Mouse (Mus musculus) brown adipose tissue, adult 24 weeks (tissue): Measurements from ENCODE around the gene Pdxp. TPM values are rescaled to one million over a fixed set of nuclear protein-coding genes. Genes with fewer than 3 reads are reported as not detected.
A peak's percentile ranks its signal among the peaks of the same experiment; 100 is the strongest.

Experiments
- H3K27ac ChIP-seq: fragments of 200-500 bp; replicated peaks from 2 replicates; pipeline ENCODE4 v1.5.1; 2012; ENCODE audit warnings: low read depth, mild to moderate bottlenecking, low read length
- H3K4me1 ChIP-seq: fragments of 200-500 bp; 2 replicates; pipeline ENCODE4 v1.6.1; 2012; ENCODE audit warnings: low read length, mixed read lengths; ENCODE audit not compliant: control insufficient read depth, insufficient read depth, insufficient read length
- H3K4me3 ChIP-seq: fragments of 200-500 bp; 2 replicates; pipeline ENCODE4 v1.5.1; 2012; ENCODE audit warnings: low read depth, mild to moderate bottlenecking, low read length, moderate library complexity; ENCODE audit not compliant: insufficient read depth
- polyA plus RNA-seq: library from polyadenylated mRNA; stranded (reverse); fragments of >200 nt; gene quantifications from 2 replicates; pipeline ENCODE4 v1.2.4, GENCODE M21; 2012; ENCODE audit not compliant: missing spikeins, insufficient read depth, insufficient read length

Pdxp gene
- polyA plus RNA-seq, 1 experiment = 0.67 TPM

DNA sequence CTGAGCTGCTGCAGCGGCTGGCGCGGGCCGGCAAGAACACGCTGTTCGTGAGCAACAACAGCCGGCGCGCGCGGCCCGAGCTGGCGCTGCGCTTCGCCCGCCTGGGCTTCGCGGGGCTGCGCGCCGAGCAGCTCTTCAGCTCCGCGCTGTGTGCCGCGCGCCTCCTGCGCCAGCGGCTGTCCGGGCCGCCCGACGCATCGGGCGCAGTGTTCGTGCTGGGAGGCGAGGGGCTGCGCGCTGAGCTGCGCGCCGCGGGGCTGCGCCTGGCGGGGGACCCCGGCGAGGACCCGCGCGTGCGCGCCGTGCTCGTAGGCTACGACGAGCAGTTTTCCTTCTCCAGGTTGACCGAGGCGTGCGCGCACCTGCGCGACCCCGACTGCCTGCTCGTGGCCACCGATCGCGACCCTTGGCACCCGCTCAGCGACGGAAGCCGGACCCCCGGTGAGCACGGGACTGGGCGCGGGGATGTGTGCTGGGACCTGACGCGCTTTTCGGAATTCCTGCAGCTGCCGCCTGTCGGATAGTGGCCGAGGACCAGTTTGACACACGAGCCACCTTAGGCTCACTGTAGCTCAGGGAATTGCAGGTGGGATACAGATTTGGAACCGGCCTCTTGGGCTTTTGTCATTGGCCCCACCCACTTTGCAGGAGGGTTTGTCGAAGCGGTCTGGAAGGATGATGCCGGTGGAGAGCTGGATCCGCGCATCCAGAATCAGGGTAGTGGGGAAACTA, 538 bp downstream of the Pdxp start:
- Histone ChIP-seq H3K4me1 (peaks cover 6% of the 10 kb centered on the region), H3K27ac (no peak overlapping the region), H3K4me3 (peak overlapping the region; percentile 48)

DNA sequence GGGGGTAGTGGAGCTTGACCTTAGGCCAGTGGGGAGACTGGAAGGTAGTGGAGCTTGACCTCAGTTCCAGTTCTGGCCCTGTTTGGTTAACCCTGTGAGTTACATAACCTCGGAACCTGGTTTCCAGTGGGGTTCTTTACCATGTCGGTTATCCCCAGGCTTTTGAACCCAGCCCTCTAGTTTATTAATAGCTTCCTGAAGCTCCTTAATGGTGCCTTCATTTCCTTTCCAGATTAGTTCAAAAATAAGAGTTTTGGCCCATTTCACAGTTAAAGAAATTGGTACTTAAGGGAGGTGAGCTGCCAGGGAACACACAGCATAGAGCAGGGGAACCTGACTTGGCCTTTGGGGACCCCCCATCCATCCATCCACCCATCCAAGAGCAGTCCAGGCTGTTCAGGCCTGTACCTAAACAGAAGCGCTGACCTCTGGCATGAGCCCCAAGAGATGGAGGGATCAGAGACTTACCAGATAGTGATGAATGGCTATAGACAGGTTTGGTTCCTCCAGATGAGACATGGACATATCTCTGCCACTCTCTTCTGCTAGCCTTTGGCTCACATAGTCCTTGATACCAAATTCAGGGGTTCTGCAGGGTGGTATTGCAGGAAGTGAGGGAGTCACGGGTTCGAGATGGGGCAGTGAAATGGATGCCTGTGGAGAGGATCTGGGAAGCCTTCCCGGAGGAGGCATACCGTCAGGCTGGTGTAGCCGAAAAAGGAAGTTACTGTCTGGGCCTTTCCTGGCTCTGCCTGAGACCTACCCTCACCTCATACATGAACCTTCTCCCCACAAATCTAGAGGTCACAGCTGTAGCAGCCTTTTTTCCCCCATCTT, 1.3 kb downstream of the Pdxp start:
- no peak overlapping the region for H3K27ac ChIP-seq
- peaks cover 6% of the 10 kb centered on the region for H3K4me1 ChIP-seq
- H3K4me3 ChIP-seq = 0 out of 2 replicates have a peak overlapping the region, but pooled peaks have one; percentile 48

DNA sequence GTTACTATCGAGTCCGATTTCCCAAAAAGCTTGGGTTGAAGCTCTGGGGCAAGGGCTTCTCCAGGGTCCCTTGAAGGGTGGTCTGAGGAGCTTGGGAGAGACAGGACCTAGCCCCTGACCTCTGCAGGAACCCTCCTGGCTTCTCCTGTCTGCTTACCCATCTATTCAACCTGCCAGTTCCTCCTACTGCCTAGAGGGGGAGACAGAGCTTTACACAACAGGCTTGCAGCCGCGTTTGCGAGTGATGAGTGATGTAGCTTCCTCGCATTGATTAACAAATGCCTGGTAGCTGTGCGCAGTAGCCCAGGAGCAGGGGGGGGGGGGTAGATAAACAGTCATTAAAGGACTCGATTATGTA, 1.9 kb downstream of the Pdxp start:
- Histone ChIP-seq H3K4me1 (peaks cover 6% of the 10 kb centered on the region), H3K27ac (no peak overlapping the region), H3K4me3 (no peak overlapping the region)

GRCm38 (mm10) chr15:78916052-78916826, 2.5 kb downstream of the Pdxp start:
- H3K4me3 ChIP-seq = no peak overlapping the region
- H3K27ac ChIP-seq = 0 out of 2 replicates have a peak overlapping the region, but pooled peaks have one; percentile 10
- H3K4me1 ChIP-seq = peaks cover 6% of the 10 kb centered on the region

DNA sequence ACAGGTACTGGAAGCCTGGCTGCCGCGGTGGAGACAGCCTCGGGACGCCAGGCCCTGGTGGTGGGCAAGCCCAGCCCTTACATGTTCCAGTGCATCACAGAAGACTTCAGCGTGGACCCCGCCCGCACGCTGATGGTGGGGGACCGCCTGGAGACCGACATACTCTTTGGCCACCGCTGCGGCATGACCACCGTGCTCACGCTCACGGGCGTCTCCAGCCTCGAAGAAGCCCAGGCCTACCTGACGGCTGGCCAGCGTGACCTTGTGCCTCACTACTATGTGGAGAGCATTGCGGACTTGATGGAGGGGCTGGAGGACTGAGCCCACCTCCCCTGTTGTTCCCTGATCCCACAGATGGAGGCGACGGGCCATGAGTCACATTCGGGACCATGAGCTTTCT, 4.4 kb downstream of the Pdxp start:
- peaks cover 6% of the 10 kb centered on the region for H3K4me1 ChIP-seq
- H3K27ac ChIP-seq = peak overlapping the region; percentile 68

DNA sequence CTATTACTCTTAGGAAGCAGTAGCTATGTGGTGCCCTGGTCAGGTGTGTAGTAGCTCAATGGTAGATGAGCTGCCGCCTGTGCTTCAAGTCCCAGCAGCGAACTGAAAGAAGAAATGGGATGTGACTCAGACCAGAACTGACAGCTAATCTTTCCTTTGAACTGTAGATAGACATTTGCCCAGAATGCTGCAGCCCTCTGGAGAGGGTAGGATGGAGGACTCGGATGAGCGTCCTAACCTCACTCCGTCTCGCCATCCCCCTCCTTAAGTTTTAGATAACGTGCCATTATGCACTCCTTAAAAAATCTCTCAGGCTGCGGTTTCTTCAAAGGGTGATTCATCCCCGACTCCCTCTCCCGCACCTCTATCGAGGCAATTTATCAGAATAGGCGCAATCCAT, 6.2 kb downstream of the Pdxp start:
- no peak overlapping the region for H3K27ac ChIP-seq
- peaks cover 7% of the 10 kb centered on the region for H3K4me1 ChIP-seq
- H3K4me3 ChIP-seq = no peak overlapping the region

More for the DNA sequence above, 4.4 kb downstream of the Pdxp start:
- no peak overlapping the region for H3K4me3 ChIP-seq

GRCm38 (mm10) chr15:78922700-78923099, 9.0 kb downstream of the Pdxp start:
- H3K27ac ChIP-seq = no peak overlapping the region
- peaks cover 12% of the 10 kb centered on the region for H3K4me1 ChIP-seq
- H3K4me3 ChIP-seq = no peak overlapping the region

DNA sequence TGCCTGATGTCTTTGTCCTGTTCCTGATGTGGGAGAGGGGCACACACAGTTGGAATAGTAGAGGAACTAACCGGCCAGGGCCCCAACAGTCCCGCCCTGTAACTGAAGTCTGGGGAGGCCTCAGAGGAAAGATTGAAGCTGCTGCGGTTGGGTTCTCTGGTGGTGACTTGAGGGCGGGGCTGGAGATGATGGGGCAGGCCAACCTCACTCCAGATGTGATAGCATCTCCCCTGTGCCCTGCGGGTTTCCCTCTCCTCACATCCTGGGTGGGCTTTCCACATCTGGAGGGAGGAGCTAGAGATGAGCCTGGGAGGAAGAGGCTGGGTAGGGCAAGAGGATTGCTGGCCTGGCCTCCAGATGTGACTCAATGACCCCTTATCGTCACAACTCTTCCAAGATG, 9.9 kb downstream of the Pdxp start:
- Histone ChIP-seq H3K4me3 (no peak overlapping the region), H3K27ac (no peak overlapping the region), H3K4me1 (peaks cover 6% of the 10 kb centered on the region)

DNA sequence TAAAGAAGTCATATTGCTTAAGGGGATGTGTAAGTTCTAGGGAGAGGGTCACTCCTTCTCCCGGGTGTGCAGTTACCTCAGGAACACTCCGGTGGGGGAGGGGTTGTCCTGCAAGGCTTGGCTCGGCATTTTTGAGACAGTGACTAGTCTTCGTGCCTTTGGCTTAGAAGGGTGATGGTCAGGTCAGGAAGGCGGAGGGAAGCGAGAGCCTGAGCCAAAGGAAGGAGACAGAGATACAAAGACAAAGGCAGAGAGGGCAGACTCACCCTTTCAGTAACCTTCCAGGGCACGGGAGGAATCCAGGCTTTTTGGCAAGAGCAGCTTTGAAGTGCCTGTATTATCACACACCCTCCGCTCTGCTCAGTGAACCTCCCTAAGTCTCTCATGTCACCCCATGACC, 11.4 kb downstream of the Pdxp start:
- Histone ChIP-seq H3K4me3 (no peak overlapping the region), H3K4me1 (peaks cover 6% of the 10 kb centered on the region), H3K27ac (peak overlapping the region; percentile 56)

DNA sequence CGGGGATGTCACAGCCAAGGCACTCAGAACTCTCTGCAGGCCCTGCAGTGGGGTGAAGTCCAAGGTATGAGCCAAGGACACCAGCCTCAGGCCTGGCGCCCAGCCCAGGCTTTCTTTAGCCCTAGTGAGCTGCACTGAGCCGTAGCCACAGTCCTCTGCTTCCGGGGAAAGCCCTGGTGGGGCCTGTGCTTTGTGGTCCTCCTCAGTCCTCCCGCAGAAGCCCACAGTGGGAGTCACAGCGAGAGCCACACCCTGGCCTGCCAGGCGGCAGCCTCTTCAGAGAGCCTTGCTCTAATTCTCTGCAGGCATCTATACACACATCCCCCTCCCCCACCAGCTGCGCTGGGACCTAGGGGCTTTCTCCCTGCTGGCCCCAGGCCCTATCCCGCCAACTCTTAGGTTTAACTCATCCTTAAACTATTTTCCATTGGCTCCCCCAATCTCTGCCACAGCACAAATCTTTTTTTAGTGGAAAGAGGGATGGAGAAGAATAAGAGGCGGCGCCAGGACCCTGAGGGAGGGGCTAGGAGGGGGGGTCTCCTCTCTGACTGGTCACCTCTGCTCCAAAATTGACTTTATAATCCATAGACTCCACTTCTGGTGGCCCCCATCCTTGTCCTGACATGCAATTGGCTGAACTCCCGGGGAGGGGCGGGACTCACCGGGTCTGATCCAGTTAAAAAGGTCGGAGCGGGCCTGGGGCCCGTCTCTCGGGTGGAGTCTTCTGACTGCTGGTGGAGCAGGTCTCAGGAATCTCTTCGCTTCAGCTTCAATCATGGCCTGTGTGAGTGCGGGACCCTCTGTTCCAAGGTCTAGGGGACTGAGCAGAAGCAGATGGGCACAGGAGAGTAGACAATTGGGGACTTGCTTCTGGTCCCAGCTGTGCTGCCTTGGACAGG, 12.6 kb downstream of the Pdxp start, which contains the start of gene Lgals1:
Gene Lgals1, plus strand, starts transcription at position 705 of the 899 bp plus-strand sequence.
- peak within 1 kb of the TSS; percentile 91 for H3K27ac ChIP-seq
- H3K4me3 ChIP-seq = peak within 1 kb of the TSS; percentile 76
- H3K4me1 ChIP-seq = peaks cover 6% of the 10 kb centered on the region

DNA sequence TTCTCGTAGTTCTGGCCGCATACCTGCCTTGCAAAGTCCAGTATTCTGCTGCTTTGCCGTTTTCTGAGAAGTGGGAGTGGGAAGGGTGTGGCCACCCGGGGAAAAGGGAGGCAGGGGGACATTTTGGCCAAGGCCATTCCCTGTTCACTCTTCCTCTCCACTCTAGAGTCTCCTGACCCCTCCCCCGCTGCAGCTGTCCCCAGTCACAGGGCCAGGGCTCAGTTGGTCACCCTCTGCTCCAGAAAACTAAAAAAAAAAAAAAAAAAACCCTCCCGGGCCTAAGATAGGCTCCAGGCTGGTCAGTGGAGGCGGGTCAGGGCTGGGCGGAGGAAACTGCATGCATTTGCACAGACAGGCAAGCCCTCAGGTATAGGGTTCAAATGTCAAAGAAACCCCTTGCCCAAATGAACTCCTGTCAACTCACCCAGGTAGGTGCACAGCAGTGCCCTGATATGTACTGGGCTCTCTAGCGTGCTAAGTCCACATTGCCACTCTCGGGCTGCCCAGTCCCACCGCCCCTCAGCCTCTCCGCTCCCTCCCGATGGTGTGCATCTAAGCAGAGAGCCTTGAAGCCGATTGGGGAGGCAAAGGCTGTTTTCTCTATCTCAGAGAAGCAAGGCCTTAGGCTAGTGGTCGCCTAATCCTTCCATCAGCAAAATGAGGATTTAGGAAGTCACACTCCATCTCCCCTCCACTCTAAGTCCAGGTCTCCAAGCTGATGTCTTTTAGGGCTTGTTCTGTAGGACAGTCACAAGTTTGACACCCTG, 13.5 kb downstream of the Pdxp start:
- peak overlapping the region; percentile 76 for H3K4me3 ChIP-seq
- H3K27ac ChIP-seq = peak overlapping the region; percentile 91
- H3K4me1 ChIP-seq = peaks cover 6% of the 10 kb centered on the region

- Histone ChIP-seq H3K4me1 (peaks cover 6% of the 10 kb centered on the region), H3K4me3 (peak overlapping the region; percentile 76), H3K27ac (peak overlapping the region; percentile 91)
These were observed 14.2 kb downstream of the Pdxp start for GRCm38 (mm10) chr15:78927788-78928457.

DNA sequence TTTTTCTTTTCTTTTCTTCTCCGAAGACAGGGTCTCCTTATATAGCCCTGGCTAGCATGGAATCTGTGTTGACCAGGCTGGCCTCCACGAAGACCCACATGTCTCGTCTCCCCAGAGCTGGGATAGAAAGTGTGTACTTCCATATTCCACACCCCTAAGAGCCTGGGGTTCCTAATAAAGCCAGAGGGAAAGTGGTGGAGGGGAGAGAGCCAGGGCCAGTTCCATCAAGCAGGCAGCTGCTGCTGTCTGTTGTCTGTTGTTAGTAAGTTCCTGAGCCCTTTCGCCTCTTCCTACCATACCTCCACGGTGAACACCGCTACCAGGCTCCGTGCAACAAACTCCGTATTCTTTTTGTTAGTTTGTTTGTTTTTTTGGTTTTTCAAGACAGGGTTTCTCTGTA, 14.8 kb downstream of the Pdxp start:
- Histone ChIP-seq H3K4me1 (peaks cover 6% of the 10 kb centered on the region), H3K27ac (peak overlapping the region; percentile 26), H3K4me3 (peak overlapping the region; percentile 31)
